Mouse (Mus musculus) neural tube, embryonic 11.5 days (tissue): ENCODE data around the gene Selenom. TPM values are rescaled to one million over a fixed set of nuclear protein-coding genes. Genes with fewer than 3 reads are reported as not detected.

Source experiments
- ATAC-seq: fragments of 200-750 bp; cut with Nextera tagmentation; 2 replicates; pipeline ENCODE4 v1.8.0; 2017; ENCODE audit warnings: moderate number of reproducible peaks, mild to moderate bottlenecking, moderate TSS enrichment, moderate library complexity; ENCODE audit not compliant: insufficient read depth, low FRiP score, low TSS enrichment
- DNase-seq: peaks from one replicate; pipeline ENCODE4 v3.0.0-alpha.2; 2015; ENCODE audit warnings: low spot score
- H3K27ac ChIP-seq: fragments of 300-500 bp; sonication (generic); 2 replicates; pipeline ENCODE4 v1.5.1; 2014; ENCODE audit warnings: low read depth, mild to moderate bottlenecking, low read length
- H3K27me3 ChIP-seq: fragments of 300-500 bp; sonication (generic); 2 replicates; pipeline ENCODE4 v1.6.1; 2014; ENCODE audit warnings: mild to moderate bottlenecking, low read length, mixed read lengths; ENCODE audit not compliant: control insufficient read depth, insufficient read depth
- H3K36me3 ChIP-seq: fragments of 300-500 bp; sonication (generic); 2 replicates; pipeline ENCODE4 v1.6.1; 2014; ENCODE audit warnings: mild to moderate bottlenecking, low read length, moderate library complexity, mixed read lengths; ENCODE audit not compliant: control insufficient read depth, insufficient read depth
- H3K4me1 ChIP-seq: fragments of 300-500 bp; sonication (generic); 2 replicates; pipeline ENCODE4 v1.6.1; 2014; ENCODE audit warnings: low read length, mixed read lengths; ENCODE audit not compliant: control insufficient read depth, insufficient read depth
- H3K4me2 ChIP-seq: fragments of 300-500 bp; sonication (generic); 2 replicates; pipeline ENCODE4 v1.6.1; 2014; ENCODE audit warnings: low read depth, mild to moderate bottlenecking, moderate library complexity
- H3K4me3 ChIP-seq: fragments of 300-500 bp; sonication (generic); 2 replicates; pipeline ENCODE4 v1.5.1; 2014; ENCODE audit warnings: low read depth, low read length
- H3K9ac ChIP-seq: fragments of 300-500 bp; sonication (generic); 2 replicates; pipeline ENCODE4 v1.6.1; 2014; ENCODE audit warnings: mild to moderate bottlenecking, low read length
- H3K9me3 ChIP-seq: fragments of 300-500 bp; sonication (generic); 2 replicates; pipeline ENCODE4 v1.6.1; 2016; ENCODE audit warnings: low read length; ENCODE audit not compliant: control insufficient read depth
- WGBS: fragments of 180-500 bp; shearing (Covaris S2); extraction: QIAGEN DNeasy Blood & Tissue Kit; methylation state at CpG from one replicate; pipeline ENCODE4 v1.1.7; 2014; 5-methylcytosine and 5-hydroxymethylcytosine counted together
- polyA plus RNA-seq: library from polyadenylated mRNA; unstranded; fragments of >200 nt; fragmentation: Nextera tagmentation; extraction: Ambion mirVana; gene quantifications from 2 replicates; pipeline ENCODE4 v1.2.1, GENCODE M21; 2014

Selenom gene
- polyA plus RNA-seq, 1 experiment from 2014 or later: 57.7 TPM

- Histone ChIP-seq H3K9ac (no peak overlapping the region), H3K27me3 (no peaks in the 10 kb centered on the region), H3K4me3 (no peak overlapping the region), H3K4me2 (no peak overlapping the region), H3K4me1 (peaks cover 10% of the 10 kb centered on the region), H3K9me3 (no peaks in the 10 kb centered on the region), H3K27ac (no peak overlapping the region), H3K36me3 (peaks cover 19% of the 10 kb centered on the region)
- ATAC-seq (no peak), DNase-seq (no peak)
- 89% methylated on average over 16 of the region's 16 CpGs for WGBS
Measured at GRCm38 (mm10) chr11:3532101-3532931, 17.8 kb downstream of the Selenom start.

GRCm38 (mm10) chr11:3533406-3533932 is 19.0 kb downstream of the Selenom start:
- peaks cover 17% of the 10 kb centered on the region for H3K4me1 ChIP-seq
- no peak overlapping the region for H3K27ac ChIP-seq
- 90% methylated on average over 17 of the region's 17 CpGs for WGBS
- DNase-seq (no peak), ATAC-seq (no peak)
- H3K9ac ChIP-seq: no peak overlapping the region
- no peaks in the 10 kb centered on the region for H3K27me3 ChIP-seq
- peaks cover 15% of the 10 kb centered on the region for H3K36me3 ChIP-seq
- no peaks in the 10 kb centered on the region for H3K9me3 ChIP-seq
- no peak overlapping the region for H3K4me2 ChIP-seq
- no peak overlapping the region for H3K4me3 ChIP-seq

- peaks cover 8% of the 10 kb centered on the region for H3K36me3 ChIP-seq
- peak overlapping the region; percentile 51; the same call in 1 of the 2 replicates for H3K4me3 ChIP-seq
- H3K9ac ChIP-seq: peak overlapping the region; percentile 41
- ATAC-seq (peak; percentile 4; the same call in 1 of the 2 replicates), DNase-seq (no peak)
- 7% methylated on average over 8 of the region's 8 CpGs for WGBS
- peak overlapping the region; percentile 85 for H3K4me2 ChIP-seq
- H3K27ac ChIP-seq: peak overlapping the region; percentile 60
- no peaks in the 10 kb centered on the region for H3K9me3 ChIP-seq
- H3K4me1 ChIP-seq: peaks cover 19% of the 10 kb centered on the region
- H3K27me3 ChIP-seq: no peaks in the 10 kb centered on the region
Measured at GRCm38 (mm10) chr11:3534956-3535355, 20.5 kb downstream of the Selenom start.

GRCm38 (mm10) chr11:3535406-3535986 is 21.0 kb downstream of the Selenom start:
- Histone ChIP-seq H3K27ac (peak overlapping the region; percentile 60), H3K4me1 (peaks cover 19% of the 10 kb centered on the region), H3K36me3 (peaks cover 7% of the 10 kb centered on the region), H3K9ac (peak overlapping the region; percentile 75), H3K9me3 (no peaks in the 10 kb centered on the region), H3K27me3 (no peaks in the 10 kb centered on the region), H3K4me3 (peak overlapping the region; percentile 51), H3K4me2 (peak overlapping the region; percentile 85)
- 0% methylated on average over 35 of the region's 36 CpGs for WGBS
- peak; percentile 96 for DNase-seq
- ATAC-seq: peak; percentile 81

- H3K4me2 ChIP-seq: peak overlapping the region; percentile 85
- ATAC-seq: no peak
- no peaks in the 10 kb centered on the region for H3K9me3 ChIP-seq
- DNase-seq: no peak
- peaks cover 19% of the 10 kb centered on the region for H3K4me1 ChIP-seq
- H3K9ac ChIP-seq: peak overlapping the region; percentile 75
- H3K36me3 ChIP-seq: peaks cover 4% of the 10 kb centered on the region; the same call in 1 of the 2 replicates
- 59% methylated on average over 5 of the region's 5 CpGs for WGBS
- H3K4me3 ChIP-seq: peak overlapping the region; percentile 51
- no peaks in the 10 kb centered on the region for H3K27me3 ChIP-seq
- H3K27ac ChIP-seq: peak overlapping the region; percentile 60
Measured at GRCm38 (mm10) chr11:3536082-3536481, 21.6 kb downstream of the Selenom start.

GRCm38 (mm10) chr11:3536745-3537333 is 22.4 kb downstream of the Selenom start:
- H3K4me2 ChIP-seq: peak overlapping the region; percentile 85; the same call in 1 of the 2 replicates
- DNase-seq: no peak
- no peaks in the 10 kb centered on the region for H3K27me3 ChIP-seq
- no peak for ATAC-seq
- H3K9ac ChIP-seq: no peak overlapping the region
- no peaks in the 10 kb centered on the region for H3K9me3 ChIP-seq
- peaks cover 4% of the 10 kb centered on the region; the same call in 1 of the 2 replicates for H3K36me3 ChIP-seq
- H3K4me1 ChIP-seq: peaks cover 19% of the 10 kb centered on the region
- H3K4me3 ChIP-seq: no peak overlapping the region
- H3K27ac ChIP-seq: no peak overlapping the region
- 93% methylated on average over 5 of the region's 5 CpGs for WGBS

GRCm38 (mm10) chr11:3537711-3538110 is 23.2 kb downstream of the Selenom start:
- no peak overlapping the region for H3K4me3 ChIP-seq
- no peaks in the 10 kb centered on the region; the same call in 1 of the 2 replicates for H3K36me3 ChIP-seq
- peaks cover 19% of the 10 kb centered on the region for H3K4me1 ChIP-seq
- no peaks in the 10 kb centered on the region for H3K27me3 ChIP-seq
- H3K9me3 ChIP-seq: no peaks in the 10 kb centered on the region
- H3K9ac ChIP-seq: no peak overlapping the region
- H3K4me2 ChIP-seq: peak overlapping the region; percentile 7; the same call in 1 of the 2 replicates
- H3K27ac ChIP-seq: no peak overlapping the region
- no peak for ATAC-seq
- WGBS: 89% methylated on average over 3 of the region's 3 CpGs
- no peak for DNase-seq

GRCm38 (mm10) chr11:3538341-3538740 is 23.9 kb downstream of the Selenom start:
- H3K27ac ChIP-seq: no peak overlapping the region
- ATAC-seq: no peak
- 73% methylated on average over 4 of the region's 4 CpGs for WGBS

More at GRCm38 (mm10) chr11:3538341-3538740, 23.9 kb downstream of the Selenom start:
- Histone ChIP-seq H3K4me2 (peak overlapping the region; percentile 44), H3K36me3 (no peaks in the 10 kb centered on the region), H3K27me3 (no peaks in the 10 kb centered on the region), H3K9me3 (no peaks in the 10 kb centered on the region), H3K4me3 (peak overlapping the region; percentile 47), H3K9ac (peak overlapping the region; percentile 60), H3K4me1 (peaks cover 19% of the 10 kb centered on the region)
- no peak for DNase-seq
